Mouse (Mus musculus) intestine, postnatal 0 days (tissue): Measurements from ENCODE around the gene 9930104L06Rik. TPM values are rescaled to one million over a fixed set of nuclear protein-coding genes. Genes with fewer than 3 reads are reported as not detected.
"Not testable (repeated sequence)": the region's sequence is repeated elsewhere in the genome, so short reads cannot be mapped to it uniquely, and the experiment has no call there.

Experiments used
- ATAC-seq: fragments of 200-750 bp; cut with Nextera tagmentation; 2 replicates; pipeline ENCODE4 v1.8.0; 2017; ENCODE audit warnings: mild to moderate bottlenecking, moderate TSS enrichment, moderate library complexity
- H3K27ac ChIP-seq: fragments of 300-500 bp; sonication (generic); 2 replicates; pipeline ENCODE4 v1.5.1; 2014; ENCODE audit warnings: mild to moderate bottlenecking, low read depth, low read length, moderate library complexity
- H3K27me3 ChIP-seq: fragments of 300-500 bp; sonication (generic); replicated peaks from 2 replicates; pipeline ENCODE4 v1.6.1; 2014; ENCODE audit warnings: low read length, mixed read lengths; ENCODE audit not compliant: control insufficient read depth, insufficient read depth
- H3K36me3 ChIP-seq: fragments of 300-500 bp; sonication (generic); 2 replicates; pipeline ENCODE4 v1.6.1; 2014; ENCODE audit warnings: mild to moderate bottlenecking, moderate library complexity; ENCODE audit not compliant: control insufficient read depth, insufficient read depth
- H3K4me1 ChIP-seq: fragments of 300-500 bp; sonication (generic); replicated peaks from 2 replicates; pipeline ENCODE4 v1.6.1; 2014; ENCODE audit warnings: antibody characterized with exemption, low read length, mixed read lengths; ENCODE audit not compliant: control insufficient read depth, insufficient read depth
- H3K4me2 ChIP-seq: fragments of 300-500 bp; sonication (generic); replicated peaks from 2 replicates; pipeline ENCODE4 v1.6.1; 2014; ENCODE audit warnings: low read depth, mild to moderate bottlenecking, moderate library complexity
- H3K4me3 ChIP-seq: fragments of 300-500 bp; sonication (generic); 2 replicates; pipeline ENCODE4 v1.5.1; 2014; ENCODE audit warnings: low read depth, low read length
- H3K9ac ChIP-seq: fragments of 300-500 bp; sonication (generic); 2 replicates; pipeline ENCODE4 v1.6.1; 2014; ENCODE audit warnings: mild to moderate bottlenecking, low read depth, low read length
- H3K9me3 ChIP-seq: fragments of 300-500 bp; sonication (generic); 2 replicates; pipeline ENCODE4 v1.6.1; 2016; ENCODE audit warnings: mixed run types; ENCODE audit not compliant: control insufficient read depth
- CTCF ChIP-seq: sonication (generic); IDR thresholded peaks from 2 replicates; pipeline ENCODE4 v1.5.1; 2016; ENCODE audit warnings: low read depth, mild to moderate bottlenecking, control low read depth, antibody characterized with exemption, moderate library complexity
- WGBS: fragments of 180-500 bp; shearing (Covaris S2); extraction: QIAGEN DNeasy Blood & Tissue Kit; methylation state at CpG from one replicate; pipeline ENCODE4 v1.1.7; 2014; 5-methylcytosine and 5-hydroxymethylcytosine counted together
- polyA plus RNA-seq: library from polyadenylated mRNA; unstranded; fragments of >200 nt; fragmentation: Nextera tagmentation; extraction: Ambion mirVana; gene quantifications from 2 replicates; pipeline ENCODE4 v1.2.1, GENCODE M21; 2015

Gene 9930104L06Rik
- polyA plus RNA-seq, 1 experiment from 2014 or later = 4.3 TPM

DNA sequence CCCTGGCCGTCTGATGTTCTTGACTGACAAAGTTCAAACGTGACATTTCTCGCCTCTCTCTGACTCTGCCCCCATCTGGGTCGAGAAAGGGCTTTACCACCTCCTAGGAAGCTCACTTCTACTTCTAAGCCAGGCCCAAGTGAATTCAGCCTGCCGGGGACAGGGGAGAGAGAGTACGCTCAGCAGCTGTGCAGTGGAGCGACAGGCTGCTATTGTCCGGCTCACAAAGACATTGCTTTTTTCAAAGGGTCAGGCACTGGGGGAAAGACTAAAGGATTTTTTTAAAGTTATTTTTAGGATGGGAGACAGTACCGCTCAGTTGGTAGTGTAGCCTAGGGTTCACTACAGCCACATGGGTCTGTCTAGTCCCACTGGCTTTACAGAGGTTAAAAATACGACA lies 38.4 kb upstream of the 9930104L06Rik start:
- H3K27ac ChIP-seq = no peak overlapping the region
- H3K36me3 ChIP-seq = no peaks in the 10 kb centered on the region
- 69% methylated on average over 10 of the region's 10 CpGs for WGBS
- H3K27me3 ChIP-seq = peaks cover 26% of the 10 kb centered on the region
- no peaks in the 10 kb centered on the region for H3K9me3 ChIP-seq
- no peak for TF ChIP-seq CTCF
- H3K4me2 ChIP-seq = no peak overlapping the region
- no peak overlapping the region for H3K9ac ChIP-seq
- no peaks in the 10 kb centered on the region for H3K4me1 ChIP-seq
- no peak overlapping the region for H3K4me3 ChIP-seq
- ATAC-seq = no peak

DNA sequence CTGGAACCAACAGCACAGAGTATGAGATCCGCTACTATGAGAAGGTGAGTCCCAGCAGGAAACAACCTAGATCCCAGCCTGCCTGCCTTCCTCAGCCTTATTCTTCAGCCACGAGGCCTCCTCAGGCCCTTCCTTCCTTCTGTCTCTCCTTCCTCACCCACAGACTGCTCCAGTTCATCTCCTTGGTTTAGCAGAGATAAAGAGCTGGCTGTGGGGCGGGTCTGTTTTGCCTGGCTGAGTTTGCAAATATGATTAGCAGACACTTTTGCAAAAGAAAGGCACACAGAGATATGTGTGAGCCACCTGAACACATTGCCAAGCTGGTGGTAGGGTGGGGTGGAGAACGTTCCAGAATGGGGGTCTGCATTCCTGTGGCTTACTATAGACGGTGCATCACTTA lies 36.9 kb upstream of the 9930104L06Rik start:
- H3K4me3 ChIP-seq = no peak overlapping the region
- H3K9ac ChIP-seq = no peak overlapping the region
- WGBS = 47% methylated on average over 5 of the region's 5 CpGs
- no peak for TF ChIP-seq CTCF
- H3K4me1 ChIP-seq = no peaks in the 10 kb centered on the region
- peaks cover 13% of the 10 kb centered on the region for H3K27me3 ChIP-seq
- no peaks in the 10 kb centered on the region for H3K9me3 ChIP-seq
- H3K36me3 ChIP-seq = no peaks in the 10 kb centered on the region
- no peak overlapping the region for H3K27ac ChIP-seq
- H3K4me2 ChIP-seq = no peak overlapping the region
- ATAC-seq = no peak

DNA sequence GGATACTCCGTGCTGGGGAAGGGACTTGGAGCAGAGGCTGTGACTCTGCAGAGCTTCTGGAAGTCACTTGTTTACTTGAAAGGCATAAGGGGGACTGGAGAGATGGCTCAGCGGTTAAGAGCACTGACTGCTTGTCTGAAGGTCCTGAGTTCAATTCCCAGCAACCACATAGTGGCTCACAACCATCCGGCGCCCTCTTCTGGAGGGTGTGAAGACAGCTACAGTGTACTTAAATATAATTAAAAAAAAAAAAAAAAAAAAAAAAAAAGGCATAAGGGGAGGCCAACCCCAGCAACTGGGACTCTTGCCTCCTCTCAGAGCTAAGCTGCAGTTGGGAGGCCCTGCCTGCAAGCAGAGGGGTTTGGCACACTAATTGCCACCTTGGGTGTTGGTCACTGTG lies 31.4 kb upstream of the 9930104L06Rik start:
- no peaks in the 10 kb centered on the region for H3K4me1 ChIP-seq
- no peaks in the 10 kb centered on the region for H3K9me3 ChIP-seq
- H3K9ac ChIP-seq = no peak overlapping the region
- no peak overlapping the region for H3K4me3 ChIP-seq
- WGBS = 56% methylated on average over 4 of the region's 4 CpGs
- H3K36me3 ChIP-seq = no peaks in the 10 kb centered on the region
- H3K27me3 ChIP-seq = 0 out of 2 replicates have a peak, but pooled peaks cover 2% of the 10 kb centered on the region
- peak; percentile 27; the same call in 1 of the 2 replicates for TF ChIP-seq CTCF
- no peak overlapping the region for H3K27ac ChIP-seq
- H3K4me2 ChIP-seq = no peak overlapping the region
- ATAC-seq = no peak

DNA sequence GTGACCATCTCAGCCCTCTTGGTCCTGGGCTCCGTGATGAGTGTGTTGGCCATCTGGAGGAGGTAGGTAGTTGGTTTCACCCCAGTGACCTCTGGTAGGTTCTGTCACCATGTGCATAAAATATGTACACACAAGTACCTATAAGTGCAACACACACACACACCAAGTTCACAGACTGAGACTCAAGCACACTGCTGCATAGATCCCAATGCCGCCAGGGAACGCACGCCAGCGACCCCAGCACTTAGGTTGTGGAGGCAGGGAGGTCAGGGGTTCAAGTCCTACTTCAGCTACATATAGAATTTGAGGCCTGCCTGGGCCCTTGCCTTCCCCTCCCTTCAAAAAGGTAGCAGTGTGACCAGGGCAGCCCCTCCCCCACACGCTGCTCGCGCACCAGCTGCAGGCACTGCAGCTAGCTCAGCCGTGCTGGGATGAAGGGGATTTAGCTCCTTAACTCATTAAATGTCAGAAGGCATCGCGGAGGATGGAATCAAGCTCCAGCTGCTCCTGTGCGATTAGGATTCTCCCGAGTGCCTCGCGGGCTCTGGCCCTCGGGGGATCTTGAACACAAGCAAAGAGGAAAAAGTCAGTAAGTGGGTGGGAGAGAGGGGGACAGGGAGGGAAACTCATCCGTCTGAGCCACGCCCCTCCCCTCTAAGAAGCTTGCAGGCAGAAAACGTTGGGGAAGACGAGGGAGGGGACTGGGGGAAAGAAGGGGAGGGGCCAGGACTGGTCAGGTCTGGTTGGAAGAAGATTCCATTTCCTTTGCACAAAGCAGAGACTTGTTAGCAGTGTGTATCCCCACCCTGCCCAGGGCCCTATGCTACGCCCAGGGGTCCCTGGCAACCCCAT lies 30.7 kb upstream of the 9930104L06Rik start:
- no peak overlapping the region for H3K9ac ChIP-seq
- WGBS = 12% methylated on average over 21 of the region's 21 CpGs
- H3K27me3 ChIP-seq = 0 out of 2 replicates have a peak, but pooled peaks cover 2% of the 10 kb centered on the region
- H3K4me3 ChIP-seq = no peak overlapping the region
- no peaks in the 10 kb centered on the region for H3K4me1 ChIP-seq
- no peaks in the 10 kb centered on the region for H3K9me3 ChIP-seq
- no peak for ATAC-seq
- H3K4me2 ChIP-seq = 0 out of 2 replicates have a peak overlapping the region, but pooled peaks have one; percentile 2
- TF ChIP-seq CTCF = no peak
- no peak overlapping the region for H3K27ac ChIP-seq
- no peaks in the 10 kb centered on the region for H3K36me3 ChIP-seq

DNA sequence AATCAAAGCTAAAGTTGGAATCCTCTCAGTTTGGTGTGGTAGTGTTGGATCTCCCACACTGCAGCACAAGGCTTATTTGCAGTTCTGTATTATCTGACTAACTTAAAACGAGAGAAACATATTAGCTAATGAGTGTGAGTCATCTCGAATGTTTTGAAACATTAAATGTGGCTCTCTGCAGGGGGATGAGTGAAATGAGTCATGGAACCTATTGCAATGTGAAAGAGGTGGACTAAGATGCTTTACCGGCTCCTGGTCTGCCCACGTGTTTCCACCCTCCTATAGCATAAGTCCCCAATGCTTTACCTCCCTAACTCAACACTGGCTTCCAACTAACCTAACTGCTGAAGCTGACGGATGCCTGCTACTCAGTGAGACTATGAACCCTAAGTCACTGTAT lies 8.7 kb upstream of the 9930104L06Rik start:
- Histone ChIP-seq H3K9me3 (no peaks in the 10 kb centered on the region), H3K4me2 (no peak overlapping the region), H3K27ac (no peak overlapping the region), H3K27me3 (no peaks in the 10 kb centered on the region), H3K9ac (no peak overlapping the region), H3K36me3 (peaks cover 71% of the 10 kb centered on the region), H3K4me1 (no peaks in the 10 kb centered on the region), H3K4me3 (no peak overlapping the region)
- no peak for ATAC-seq
- no peak for TF ChIP-seq CTCF
- 91% methylated on average over 5 of the region's 5 CpGs for WGBS

DNA sequence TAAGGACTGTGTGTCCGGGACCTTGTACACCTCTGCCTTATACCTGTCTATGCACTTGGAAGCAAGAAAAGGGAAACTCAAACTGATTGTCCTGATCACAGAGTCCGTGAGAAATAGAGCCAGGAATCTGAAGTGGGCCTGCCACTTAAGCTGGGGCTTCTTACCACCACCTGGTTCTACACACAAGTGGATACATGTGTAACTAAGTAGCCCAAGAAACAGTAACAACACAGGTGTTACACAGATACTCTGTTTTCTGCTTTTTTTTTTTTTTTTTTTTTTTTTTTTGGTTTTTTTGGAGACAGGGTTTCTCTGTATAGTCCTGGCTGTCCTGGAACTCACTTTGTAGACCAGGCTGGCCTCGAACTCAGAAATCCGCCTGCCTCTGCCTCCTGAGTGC lies 2.4 kb downstream of the 9930104L06Rik start, which contains the start of gene Cdca8:
Cdca8 (minus strand) TSS at position 101 of the 400 bp plus-strand sequence.
- not testable (repeated sequence) for H3K4me3 ChIP-seq

More for the DNA sequence above, 2.4 kb downstream of the 9930104L06Rik start, which contains the start of gene Cdca8:
- not testable (repeated sequence) for H3K9ac ChIP-seq, ATAC-seq, H3K4me2 ChIP-seq, H3K4me1 ChIP-seq, H3K27me3 ChIP-seq, H3K9me3 ChIP-seq, H3K27ac ChIP-seq
- 87% methylated on average over 3 of the region's 4 CpGs for WGBS
- peaks cover 18% of the 10 kb centered on the region; the same call in 1 of the 2 replicates for H3K36me3 ChIP-seq
